Mouse (Mus musculus): ENCODE data around the gene Psg23. TPM values are rescaled to one million over a fixed set of nuclear protein-coding genes. Genes with fewer than 3 reads are reported as not detected.
"Not testable (repeated sequence)": the region's sequence is repeated elsewhere in the genome, so short reads cannot be mapped to it uniquely, and the experiment has no call there.

Psg23 gene
- total RNA-seq (2014; rRNA removed) = not detected in 2 replicates
- polyA plus RNA-seq (2015; fragmentation: Nextera tagmentation; extraction: Ambion mirVana) = not detected in 2 replicates

DNA sequence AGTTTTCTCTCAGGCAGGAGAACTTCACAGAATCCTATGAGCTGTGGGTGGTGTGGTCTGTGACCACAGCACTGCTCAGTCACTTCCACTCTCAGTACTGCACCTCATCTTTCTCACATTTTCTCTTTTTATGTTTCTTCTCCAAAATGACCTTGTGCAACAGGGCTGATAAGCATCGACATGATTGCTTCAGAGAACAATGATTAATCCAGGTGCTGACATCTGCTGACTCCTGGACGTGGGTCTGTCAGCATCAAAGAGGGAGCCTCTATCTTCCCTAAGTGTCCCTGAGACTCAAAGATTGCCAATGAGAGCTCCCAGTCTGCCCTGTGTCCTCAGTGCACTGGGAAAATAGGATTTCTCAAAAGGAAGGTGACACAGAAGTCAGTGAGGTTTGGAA is at the start of gene Psg23:
Gene Psg23, minus strand, starts transcription at position 101 of the 400 bp plus-strand sequence.
- ATAC-seq (ENCODE audit: low FRiP score); H3K27me3 ChIP-seq (ENCODE audit: insufficient read depth, low read length); H3K4me2 ChIP-seq (ENCODE audit: low read depth, low read length, poor library complexity, severe bottlenecking); H3K27ac ChIP-seq (ENCODE audit: low read depth, low read length); H3K9me3 ChIP-seq (ENCODE audit: low read length); DNase-seq (ENCODE audit: low spot score); H3K4me1 ChIP-seq (ENCODE audit: insufficient read depth, low read length); H3K36me3 ChIP-seq (ENCODE audit: insufficient read depth, low read length); H3K9ac ChIP-seq (replicated peaks; ENCODE audit: low read length, poor library complexity, severe bottlenecking); H3K4me3 ChIP-seq (ENCODE audit: low read depth, low read length): not testable (repeated sequence)
- 64% methylated on average over 1 of the region's 2 CpGs for WGBS

GRCm38 (mm10) chr7:18656625-18657024 is 40.3 kb upstream of the Psg23 start, which contains the start of gene Psg21:
Psg21 (minus strand) TSS chr7:18656725.
- not testable (repeated sequence) for H3K4me1 ChIP-seq (ENCODE audit: insufficient read depth, low read length); H3K9me3 ChIP-seq (ENCODE audit: low read length); H3K4me2 ChIP-seq (ENCODE audit: low read depth, low read length, poor library complexity, severe bottlenecking); H3K27ac ChIP-seq (ENCODE audit: low read depth, low read length); H3K9ac ChIP-seq (replicated peaks; ENCODE audit: low read length, poor library complexity, severe bottlenecking); H3K4me3 ChIP-seq (ENCODE audit: low read depth, low read length); H3K36me3 ChIP-seq (ENCODE audit: insufficient read depth, low read length); H3K27me3 ChIP-seq (ENCODE audit: insufficient read depth, low read length); ATAC-seq (ENCODE audit: low FRiP score); DNase-seq (ENCODE audit: low spot score)
- WGBS = 82% methylated on average over 1 of the region's 2 CpGs

DNA sequence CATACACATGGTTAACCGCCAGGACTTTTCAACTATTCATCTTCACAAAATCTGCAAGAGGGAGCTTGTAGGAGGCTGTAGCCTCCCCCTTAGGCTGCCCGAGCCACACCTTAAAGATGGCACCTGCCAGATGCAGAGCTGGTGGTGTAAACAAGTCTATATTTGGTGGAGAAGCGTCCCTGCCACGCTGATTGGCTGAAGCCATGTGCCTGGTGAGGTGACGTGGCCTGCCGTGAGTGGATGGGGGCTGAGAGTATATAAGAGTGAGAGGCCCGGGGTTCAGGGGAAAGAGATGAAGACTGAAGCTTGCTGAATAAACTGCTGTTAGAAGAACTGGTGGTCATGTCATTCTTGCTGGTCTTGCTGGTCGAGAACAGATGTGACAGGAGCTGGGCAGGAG is 10.6 kb upstream of the Psg23 start:
- WGBS = 77% methylated on average over 8 of the region's 8 CpGs
- DNase-seq (ENCODE audit: low spot score); ATAC-seq (ENCODE audit: low FRiP score): not testable (repeated sequence)

DNA sequence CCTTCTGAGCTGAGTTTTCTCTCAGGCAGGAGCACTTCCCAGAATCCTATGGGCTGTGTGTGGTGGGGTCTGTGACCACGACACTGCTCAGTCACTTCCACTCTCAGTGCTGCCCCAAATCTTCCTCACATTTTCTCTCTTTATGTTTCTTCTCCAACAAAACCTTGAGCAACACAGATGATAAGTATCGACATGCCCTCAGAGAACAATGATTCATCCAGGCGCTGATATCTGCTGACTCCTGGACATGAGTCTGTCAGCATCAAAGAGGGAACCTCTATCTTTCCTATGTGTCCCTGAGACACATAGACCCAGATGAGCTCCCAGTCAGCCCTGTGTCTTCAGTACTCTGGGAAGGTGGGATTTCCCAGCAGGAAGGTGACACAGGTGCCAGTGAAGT is 49.1 kb downstream of the Psg23 start, which contains the start of gene Psg27:
Gene Psg27, minus strand, starts transcription at position 101 of the 400 bp plus-strand sequence.
- Histone ChIP-seq H3K27me3 (ENCODE audit: insufficient read depth, low read length) (no peaks in the 10 kb centered on the region), H3K4me2 (ENCODE audit: low read depth, low read length, poor library complexity, severe bottlenecking) (no peak within 1 kb of the TSS), H3K9me3 (ENCODE audit: low read length) (0 out of 2 replicates have a peak, but pooled peaks cover 15% of the 10 kb centered on the region), H3K9ac (replicated peaks; ENCODE audit: low read length, poor library complexity, severe bottlenecking) (no peak within 1 kb of the TSS), H3K36me3 (ENCODE audit: insufficient read depth, low read length) (no peaks in the 10 kb centered on the region), H3K4me3 (ENCODE audit: low read depth, low read length) (no peak within 1 kb of the TSS), H3K27ac (ENCODE audit: low read depth, low read length) (no peak within 1 kb of the TSS), H3K4me1 (ENCODE audit: insufficient read depth, low read length) (no peaks in the 10 kb centered on the region)
- no peak for TF ChIP-seq CTCF (IDR thresholded peaks at IDR 0.05)
- ATAC-seq (ENCODE audit: low FRiP score) (no peak), DNase-seq (ENCODE audit: low spot score) (no peak)
- 85% methylated on average over 3 of the region's 3 CpGs for WGBS

More for the DNA sequence above, 10.6 kb upstream of the Psg23 start:
- not testable (repeated sequence) for H3K36me3 ChIP-seq (ENCODE audit: insufficient read depth, low read length); H3K4me3 ChIP-seq (ENCODE audit: low read depth, low read length); H3K4me1 ChIP-seq (ENCODE audit: insufficient read depth, low read length); H3K9me3 ChIP-seq (ENCODE audit: low read length); H3K27ac ChIP-seq (ENCODE audit: low read depth, low read length); H3K27me3 ChIP-seq (ENCODE audit: insufficient read depth, low read length); H3K9ac ChIP-seq (replicated peaks; ENCODE audit: low read length, poor library complexity, severe bottlenecking); H3K4me2 ChIP-seq (ENCODE audit: low read depth, low read length, poor library complexity, severe bottlenecking)

DNA sequence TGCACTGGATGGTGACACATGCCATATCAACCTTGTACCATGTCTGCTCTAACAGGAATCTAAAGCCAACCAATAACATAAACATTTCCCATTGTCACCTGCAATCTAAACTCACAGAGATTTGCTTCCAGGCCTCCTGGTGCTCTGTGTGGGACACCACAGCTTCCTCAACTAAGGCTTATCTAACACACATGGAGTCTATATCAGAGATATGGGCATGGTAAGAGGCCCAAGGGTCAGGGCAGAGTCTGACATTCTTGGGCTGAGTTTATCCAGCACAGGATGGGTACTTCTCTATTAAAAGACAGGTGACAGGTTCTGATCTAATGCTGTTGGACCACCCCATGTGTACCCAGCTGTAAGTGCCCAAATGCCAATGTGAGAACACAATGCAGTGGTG is 56.5 kb downstream of the Psg23 start:
- no peaks in the 10 kb centered on the region for H3K27me3 ChIP-seq (ENCODE audit: insufficient read depth, low read length)
- H3K36me3 ChIP-seq (ENCODE audit: insufficient read depth, low read length) = no peaks in the 10 kb centered on the region
- TF ChIP-seq CTCF (IDR thresholded peaks at IDR 0.05) = no peak
- no peak overlapping the region for H3K4me2 ChIP-seq (ENCODE audit: low read depth, low read length, poor library complexity, severe bottlenecking)
- no peak overlapping the region for H3K27ac ChIP-seq (ENCODE audit: low read depth, low read length)
- H3K4me1 ChIP-seq (ENCODE audit: insufficient read depth, low read length) = no peaks in the 10 kb centered on the region
- H3K9ac ChIP-seq (replicated peaks; ENCODE audit: low read length, poor library complexity, severe bottlenecking) = no peak overlapping the region
- no peak overlapping the region for H3K4me3 ChIP-seq (ENCODE audit: low read depth, low read length)
- peaks cover 27% of the 10 kb centered on the region for H3K9me3 ChIP-seq (ENCODE audit: low read length)
- ATAC-seq (ENCODE audit: low FRiP score) = no peak
- no peak for DNase-seq (ENCODE audit: low spot score)

Other genes with a start within 250 kb of the Psg23 start
- gene Psg28, start 184.5 kb downstream of the Psg23 start, total RNA-seq (2014; rRNA removed) = not detected in 2 replicates
- gene Psg28, start 184.5 kb downstream of the Psg23 start, polyA plus RNA-seq (2015; fragmentation: Nextera tagmentation; extraction: Ambion mirVana) = not detected in 2 replicates
- gene Psg26, start 132.3 kb downstream of the Psg23 start, total RNA-seq (2014; rRNA removed) = not detected in 2 replicates
- not detected in 2 replicates for gene Psg26, start 132.3 kb downstream of the Psg23 start, polyA plus RNA-seq (2015; fragmentation: Nextera tagmentation; extraction: Ambion mirVana)
- gene Psg25, start 84.2 kb downstream of the Psg23 start, total RNA-seq (2014; rRNA removed) = not detected in 2 replicates
- not detected in 2 replicates for gene Psg25, start 84.2 kb downstream of the Psg23 start, polyA plus RNA-seq (2015; fragmentation: Nextera tagmentation; extraction: Ambion mirVana)
- not detected in 2 replicates for gene Psg27, start 49.2 kb downstream of the Psg23 start, total RNA-seq (2014; rRNA removed)
- not detected in 2 replicates for gene Psg27, start 49.2 kb downstream of the Psg23 start, polyA plus RNA-seq (2015; fragmentation: Nextera tagmentation; extraction: Ambion mirVana)
- gene Psg21, start 40.2 kb upstream of the Psg23 start, total RNA-seq (2014; rRNA removed) = not detected in 2 replicates
- gene Psg21, start 40.2 kb upstream of the Psg23 start, polyA plus RNA-seq (2015; fragmentation: Nextera tagmentation; extraction: Ambion mirVana) = not detected in 2 replicates
- gene Psg20, start 69.7 kb upstream of the Psg23 start, total RNA-seq (2014; rRNA removed) = not detected in 2 replicates
- gene Psg20, start 69.7 kb upstream of the Psg23 start, polyA plus RNA-seq (2015; fragmentation: Nextera tagmentation; extraction: Ambion mirVana) = not detected in 2 replicates
- gene Psg22, start 101.6 kb upstream of the Psg23 start, total RNA-seq (2014; rRNA removed) = not detected in 2 replicates
- not detected in 2 replicates for gene Psg22, start 101.6 kb upstream of the Psg23 start, polyA plus RNA-seq (2015; fragmentation: Nextera tagmentation; extraction: Ambion mirVana)
- not detected in 2 replicates for gene Psg19, start 182.0 kb upstream of the Psg23 start, total RNA-seq (2014; rRNA removed)
- not detected in 2 replicates for gene Psg19, start 182.0 kb upstream of the Psg23 start, polyA plus RNA-seq (2015; fragmentation: Nextera tagmentation; extraction: Ambion mirVana)
- gene Psg17, start 205.1 kb upstream of the Psg23 start, total RNA-seq (2014; rRNA removed) = not detected in 2 replicates
- gene Psg17, start 205.1 kb upstream of the Psg23 start, polyA plus RNA-seq (2015; fragmentation: Nextera tagmentation; extraction: Ambion mirVana) = not detected in 2 replicates
- 2.0 and 3.3 TPM in 2 replicates for gene Mill2, start 223.5 kb upstream of the Psg23 start, total RNA-seq (2014; rRNA removed)
- 0.64 and 0.93 TPM in 2 replicates for gene Mill2, start 223.5 kb upstream of the Psg23 start, polyA plus RNA-seq (2015; fragmentation: Nextera tagmentation; extraction: Ambion mirVana)

Measured in midbrain, postnatal 0 days (tissue).